Mouse (Mus musculus): ENCODE measurements around the gene Glis2. TPM values are rescaled to one million over a fixed set of nuclear protein-coding genes. Genes with fewer than 3 reads are reported as not detected.

The Glis2 gene
- polyA plus RNA-seq, 1 experiment, result 29.6 TPM

GRCm38 (mm10) chr16:4627105-4627504 is 32.6 kb downstream of the Glis2 start:
- TF ChIP-seq SRF (IDR thresholded peaks at IDR 0.05; ENCODE audit: control insufficient read depth, insufficient read length, low read depth) (no peak), MYOD1 (IDR thresholded peaks at IDR 0.05; ENCODE audit: control insufficient read depth in 1 of 3, insufficient read length in 2 of 3, low read depth in 2 of 3) (peak in 2 of 3 experiments; percentile 60 to 76), MYOG (IDR thresholded peaks at IDR 0.05; ENCODE audit: control insufficient read depth in 1 of 3, insufficient read depth in 1 of 3, insufficient read length in 2 of 3, low read depth in 2 of 3) (peak in 2 of 3 experiments; percentile 78 to 88)
- Histone ChIP-seq H3ac (ENCODE audit: control insufficient read depth, insufficient read length) (no peak overlapping the region), H3K36me3 (ENCODE audit: control insufficient read depth, insufficient read depth) (peaks cover 4% of the 10 kb centered on the region), H3K4me2 (ENCODE audit: low read depth) (no peak overlapping the region), H3K27me3 (ENCODE audit: control insufficient read depth, insufficient read depth, insufficient read length) (no peaks in the 10 kb centered on the region), H3K79me2 (ENCODE audit: control insufficient read depth, insufficient read depth) (peaks cover 22% of the 10 kb centered on the region), H3K4me3 (no peak overlapping the region)

- peaks cover 4% of the 10 kb centered on the region for H3K36me3 ChIP-seq (ENCODE audit: control insufficient read depth, insufficient read depth)
- no peak overlapping the region for H3ac ChIP-seq (ENCODE audit: control insufficient read depth, insufficient read length)
- H3K4me2 ChIP-seq (ENCODE audit: low read depth), result no peak overlapping the region
- H3K27me3 ChIP-seq (ENCODE audit: control insufficient read depth, insufficient read depth, insufficient read length), result no peaks in the 10 kb centered on the region
- H3K79me2 ChIP-seq (ENCODE audit: control insufficient read depth, insufficient read depth), result peaks cover 5% of the 10 kb centered on the region
- H3K4me3 ChIP-seq, result no peak overlapping the region
- TF ChIP-seq MYOD1 (IDR thresholded peaks at IDR 0.05; ENCODE audit: control insufficient read depth in 1 of 3, insufficient read length in 2 of 3, low read depth in 2 of 3) (no peak), USF1 (IDR thresholded peaks at IDR 0.05; ENCODE audit: low read depth) (no peak), MAX (IDR thresholded peaks at IDR 0.05; ENCODE audit: low read depth) (no peak), REST (IDR thresholded peaks at IDR 0.05; ENCODE audit: insufficient read depth, insufficient read length) (no peak), CEBPB (IDR thresholded peaks at IDR 0.05; ENCODE audit: insufficient read depth, poor library complexity, severe bottlenecking) (no peak), POLR2A (IDR thresholded peaks at IDR 0.05; ENCODE audit: insufficient read length, low read depth) (no peak), MYOG (IDR thresholded peaks at IDR 0.05; ENCODE audit: control insufficient read depth in 1 of 3, insufficient read depth in 1 of 3, insufficient read length in 2 of 3, low read depth in 2 of 3) (no peak), TCF12 (IDR thresholded peaks at IDR 0.05; ENCODE audit: insufficient read depth, poor library complexity, severe bottlenecking) (no peak), E2F4 (IDR thresholded peaks at IDR 0.05; ENCODE audit: insufficient read depth) (no peak), SRF (IDR thresholded peaks at IDR 0.05; ENCODE audit: control insufficient read depth, insufficient read length, low read depth) (no peak), TCF3 (IDR thresholded peaks at IDR 0.05; ENCODE audit: insufficient read length, low read depth) (no peak), POLR2AphosphoS2 (IDR thresholded peaks at IDR 0.05; ENCODE audit: insufficient read length, low read depth) (no peak)
Observed at GRCm38 (mm10) chr16:4628898-4629419, 34.4 kb downstream of the Glis2 start.

DNA sequence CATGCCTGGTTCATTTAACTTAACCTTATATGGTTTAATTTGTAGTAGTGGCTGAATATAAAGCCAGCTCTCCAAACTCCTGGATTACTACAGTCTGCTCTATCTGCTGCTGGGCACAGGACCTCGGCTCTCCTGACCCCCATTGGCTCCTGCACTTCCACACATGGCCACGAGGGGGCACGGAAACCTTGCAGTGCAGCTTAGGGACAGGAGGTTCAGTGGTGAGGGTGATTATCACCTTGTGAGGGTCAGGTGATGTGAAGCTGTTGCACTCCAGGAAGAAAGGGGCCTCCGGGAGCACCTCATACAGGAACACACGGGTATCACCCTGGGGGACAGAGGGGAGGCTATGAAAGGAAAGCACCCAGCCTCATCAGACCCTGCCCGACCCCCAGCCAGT is 35.4 kb downstream of the Glis2 start:
- H3K4me2 ChIP-seq (ENCODE audit: low read depth), result no peak overlapping the region
- H3K79me2 ChIP-seq (ENCODE audit: control insufficient read depth, insufficient read depth), result no peaks in the 10 kb centered on the region
- H3K4me3 ChIP-seq, result no peak overlapping the region
- H3K27me3 ChIP-seq (ENCODE audit: control insufficient read depth, insufficient read depth, insufficient read length), result no peaks in the 10 kb centered on the region
- peaks cover 4% of the 10 kb centered on the region for H3K36me3 ChIP-seq (ENCODE audit: control insufficient read depth, insufficient read depth)
- H3ac ChIP-seq (ENCODE audit: control insufficient read depth, insufficient read length), result no peak overlapping the region
- TF ChIP-seq MAX (IDR thresholded peaks at IDR 0.05; ENCODE audit: low read depth), result no peak
- no peak for TF ChIP-seq CEBPB (IDR thresholded peaks at IDR 0.05; ENCODE audit: insufficient read depth, poor library complexity, severe bottlenecking)
- no peak for TF ChIP-seq TCF12 (IDR thresholded peaks at IDR 0.05; ENCODE audit: insufficient read depth, poor library complexity, severe bottlenecking)
- no peak for TF ChIP-seq MYOG (IDR thresholded peaks at IDR 0.05; ENCODE audit: control insufficient read depth in 1 of 3, insufficient read depth in 1 of 3, insufficient read length in 2 of 3, low read depth in 2 of 3)
- TF ChIP-seq REST (IDR thresholded peaks at IDR 0.05; ENCODE audit: insufficient read depth, insufficient read length), result no peak
- no peak for TF ChIP-seq POLR2AphosphoS2 (IDR thresholded peaks at IDR 0.05; ENCODE audit: insufficient read length, low read depth)
- TF ChIP-seq MYOD1 (IDR thresholded peaks at IDR 0.05; ENCODE audit: control insufficient read depth in 1 of 3, insufficient read length in 2 of 3, low read depth in 2 of 3), result no peak
- TF ChIP-seq SRF (IDR thresholded peaks at IDR 0.05; ENCODE audit: control insufficient read depth, insufficient read length, low read depth), result no peak
- TF ChIP-seq USF1 (IDR thresholded peaks at IDR 0.05; ENCODE audit: low read depth), result no peak
- TF ChIP-seq POLR2A (IDR thresholded peaks at IDR 0.05; ENCODE audit: insufficient read length, low read depth), result no peak
- TF ChIP-seq E2F4 (IDR thresholded peaks at IDR 0.05; ENCODE audit: insufficient read depth), result no peak
- no peak for TF ChIP-seq TCF3 (IDR thresholded peaks at IDR 0.05; ENCODE audit: insufficient read length, low read depth)

DNA sequence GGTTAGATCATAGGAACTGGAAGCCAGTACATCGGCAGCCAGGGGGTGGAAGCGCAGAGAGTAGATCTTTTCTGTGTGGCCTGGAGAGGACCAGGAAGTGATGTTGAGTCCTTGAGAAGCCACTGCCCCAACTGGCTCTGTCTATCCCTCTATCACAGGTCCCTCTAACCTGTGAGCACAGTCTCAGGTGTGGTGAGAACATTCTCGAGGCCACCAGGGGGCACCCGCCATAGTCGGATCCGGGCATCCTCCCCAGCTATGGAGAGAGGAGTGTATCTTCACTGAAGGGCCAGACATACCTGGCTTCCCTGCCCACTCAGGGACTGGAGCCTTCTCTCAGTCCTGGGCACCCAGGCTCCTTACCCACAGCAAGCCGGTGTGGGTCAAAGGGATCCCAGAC is 37.5 kb downstream of the Glis2 start:
- Histone ChIP-seq H3K4me2 (ENCODE audit: low read depth) (no peak overlapping the region), H3K79me2 (ENCODE audit: control insufficient read depth, insufficient read depth) (no peaks in the 10 kb centered on the region), H3ac (ENCODE audit: control insufficient read depth, insufficient read length) (no peak overlapping the region), H3K36me3 (ENCODE audit: control insufficient read depth, insufficient read depth) (peaks cover 4% of the 10 kb centered on the region), H3K27me3 (ENCODE audit: control insufficient read depth, insufficient read depth, insufficient read length) (no peaks in the 10 kb centered on the region), H3K4me3 (no peak overlapping the region)
- TF ChIP-seq SRF (IDR thresholded peaks at IDR 0.05; ENCODE audit: control insufficient read depth, insufficient read length, low read depth) (no peak), USF1 (IDR thresholded peaks at IDR 0.05; ENCODE audit: low read depth) (no peak), POLR2A (IDR thresholded peaks at IDR 0.05; ENCODE audit: insufficient read length, low read depth) (no peak), CEBPB (IDR thresholded peaks at IDR 0.05; ENCODE audit: insufficient read depth, poor library complexity, severe bottlenecking) (no peak), TCF12 (IDR thresholded peaks at IDR 0.05; ENCODE audit: insufficient read depth, poor library complexity, severe bottlenecking) (no peak), TCF3 (IDR thresholded peaks at IDR 0.05; ENCODE audit: insufficient read length, low read depth) (no peak), MYOG (IDR thresholded peaks at IDR 0.05; ENCODE audit: control insufficient read depth in 1 of 3, insufficient read depth in 1 of 3, insufficient read length in 2 of 3, low read depth in 2 of 3) (no peak), MYOD1 (IDR thresholded peaks at IDR 0.05; ENCODE audit: control insufficient read depth in 1 of 3, insufficient read length in 2 of 3, low read depth in 2 of 3) (no peak), POLR2AphosphoS2 (IDR thresholded peaks at IDR 0.05; ENCODE audit: insufficient read length, low read depth) (no peak), MAX (IDR thresholded peaks at IDR 0.05; ENCODE audit: low read depth) (no peak), REST (IDR thresholded peaks at IDR 0.05; ENCODE audit: insufficient read depth, insufficient read length) (no peak), E2F4 (IDR thresholded peaks at IDR 0.05; ENCODE audit: insufficient read depth) (no peak)

Measured in myocyte (in vitro differentiated cells).